ENCODE assay signal across 8 mouse cellular contexts in genomic region chr8:95081650-95082049, GRCm38 (mm10). TPM values are rescaled to one million over a fixed set of nuclear protein-coding genes. Genes with fewer than 3 reads are reported as not detected.
DNase-seq lines count a peak whose midpoint lies in the region; ATAC-seq and TF ChIP-seq lines count a peak whose summit lies in the region.

No protein-coding gene starts in this region.

- H3K27me3 ChIP-seq in hindbrain, postnatal 0 days (ENCODE audit: insufficient read depth, low read length): no peaks in the 10 kb centered on the region
- no peaks in the 10 kb centered on the region for H3K27me3 ChIP-seq in myocyte (ENCODE audit: control insufficient read depth, insufficient read depth, insufficient read length)

- peaks cover 8% of the 10 kb centered on the region; the same call in 1 of the 2 replicates for H3K4me1 ChIP-seq in hindbrain, postnatal 0 days (ENCODE audit: insufficient read depth, low read length)

- peak overlapping the region; percentile 18 for H3ac ChIP-seq in myocyte (ENCODE audit: control insufficient read depth, insufficient read length)

- H3K9ac ChIP-seq in hindbrain, postnatal 0 days (replicated peaks; ENCODE audit: low read length): peak overlapping the region; percentile 73

- TF ChIP-seq POLR2A in myocyte (IDR thresholded peaks at IDR 0.05; ENCODE audit: insufficient read length, low read depth): no peak

- no peak for ATAC-seq in hindbrain, postnatal 0 days

- H3K9me3 ChIP-seq in hindbrain, postnatal 0 days (ENCODE audit: low read length): no peaks in the 10 kb centered on the region

- H3K27ac ChIP-seq in hindbrain, postnatal 0 days: peak overlapping the region; percentile 83

- peaks cover 20% of the 10 kb centered on the region for H3K36me3 ChIP-seq in hindbrain, postnatal 0 days (ENCODE audit: insufficient read depth, low read length)
- no peaks in the 10 kb centered on the region for H3K36me3 ChIP-seq in myocyte (ENCODE audit: control insufficient read depth, insufficient read depth)

- no peak for TF ChIP-seq CTCF in hindbrain, postnatal 0 days (IDR thresholded peaks at IDR 0.05; ENCODE audit: low read depth)

- peak overlapping the region; percentile 78 for H3K4me3 ChIP-seq in hindbrain, postnatal 0 days (ENCODE audit: low read length)
- H3K4me3 ChIP-seq in myocyte: peak overlapping the region; percentile 77

- H3K4me2 ChIP-seq in hindbrain, postnatal 0 days (ENCODE audit: low read depth, low read length): peak overlapping the region; percentile 91
- peak overlapping the region; percentile 88 for H3K4me2 ChIP-seq in myocyte (ENCODE audit: low read depth)

- H3K79me2 ChIP-seq in myocyte (ENCODE audit: control insufficient read depth, insufficient read depth): no peaks in the 10 kb centered on the region

- WGBS in hindbrain, postnatal 0 days: 8% methylated on average over 11 of the region's 11 CpGs

- DNase-seq in embryo, embryonic 10.5 days (ENCODE audit: low spot score): peak; percentile 11
- no peak for DNase-seq in embryo, embryonic 10 days (ENCODE audit: low spot score)
- DNase-seq in 3T3-L1 (ENCODE audit: low read depth, low spot score): peak; percentile 61
- DNase-seq in cerebellum, adult 9-11 months: peak; percentile 70
- DNase-seq in hindbrain, postnatal 0 days (ENCODE audit: low spot score): peak; percentile 14
- no peak for DNase-seq in layer of hippocampus, postnatal 25 days (ENCODE audit: extremely low spot score in 1 of 2, low spot score in 1 of 2)
- DNase-seq in layer of hippocampus, adult 8-10 months (ENCODE audit: low spot score in 2 of 2): no peak

TF ChIP-seq in myocyte, 11 proteins besides CTCF, POLR2A, EP300 and RAD21:
- TF ChIP-seq TCF3 (IDR thresholded peaks at IDR 0.05; ENCODE audit: insufficient read length, low read depth) (no peak), POLR2AphosphoS2 (IDR thresholded peaks at IDR 0.05; ENCODE audit: insufficient read length, low read depth) (no peak), MYOG (IDR thresholded peaks at IDR 0.05; ENCODE audit: control insufficient read depth in 1 of 3, insufficient read depth in 1 of 3, insufficient read length in 2 of 3, low read depth in 2 of 3) (no peak), CEBPB (IDR thresholded peaks at IDR 0.05; ENCODE audit: insufficient read depth, poor library complexity, severe bottlenecking) (no peak)

RNA-seq across cellular contexts. Expression of gene Katnb1, which starts 0.7 kb away (rescaled TPM):
- 59.6 and 63.3 TPM in 2 replicates for total RNA-seq in hindbrain, postnatal 0 days (2014; rRNA removed)
- 45.3 and 48.4 TPM in 2 replicates for polyA plus RNA-seq in hindbrain, postnatal 0 days (2015; fragmentation: Nextera tagmentation; extraction: Ambion mirVana)
- 20.0 TPM for polyA plus RNA-seq in myocyte (2012; fragmentation: generic; extraction: Trizol)
- total RNA-seq in layer of hippocampus, postnatal 25 days (2021): 10 to 100 TPM; 40.1 to 45.4 TPM
- 10 to 100 TPM; 41.0 to 47.8 (median 43.0) TPM for total RNA-seq in layer of hippocampus, adult 8-10 months (2022)

RNA-seq across cellular contexts. Expression of gene Drc7, which starts 26.7 kb away (rescaled TPM):
- 2.9 and 3.6 TPM in 2 replicates for total RNA-seq in hindbrain, postnatal 0 days (2014; rRNA removed)
- polyA plus RNA-seq in hindbrain, postnatal 0 days (2015; fragmentation: Nextera tagmentation; extraction: Ambion mirVana): 3.0 and 3.3 TPM in 2 replicates
- polyA plus RNA-seq in myocyte (2012; fragmentation: generic; extraction: Trizol): 0.02 TPM
- 1 to 10 TPM; 1.4 to 1.5 TPM for total RNA-seq in layer of hippocampus, postnatal 25 days (2021)
- 1 to 10 TPM; 1.7 to 3.6 (median 1.8) TPM for total RNA-seq in layer of hippocampus, adult 8-10 months (2022)

Comparison
In these comparisons a context has a peak if more than half of its experiments do, and no peak if none do; other contexts are left out.
1. DNase-seq: peak in embryo, embryonic 10.5 days (single experiment), 3T3-L1 (single experiment), cerebellum, adult 9-11 months (single experiment) and hindbrain, postnatal 0 days (single experiment); none in embryo, embryonic 10 days (single experiment), layer of hippocampus, postnatal 25 days (0 of 2) and layer of hippocampus, adult 8-10 months (0 of 2).